Mouse (Mus musculus): ENCODE data around the gene Itgb3.

DNA sequence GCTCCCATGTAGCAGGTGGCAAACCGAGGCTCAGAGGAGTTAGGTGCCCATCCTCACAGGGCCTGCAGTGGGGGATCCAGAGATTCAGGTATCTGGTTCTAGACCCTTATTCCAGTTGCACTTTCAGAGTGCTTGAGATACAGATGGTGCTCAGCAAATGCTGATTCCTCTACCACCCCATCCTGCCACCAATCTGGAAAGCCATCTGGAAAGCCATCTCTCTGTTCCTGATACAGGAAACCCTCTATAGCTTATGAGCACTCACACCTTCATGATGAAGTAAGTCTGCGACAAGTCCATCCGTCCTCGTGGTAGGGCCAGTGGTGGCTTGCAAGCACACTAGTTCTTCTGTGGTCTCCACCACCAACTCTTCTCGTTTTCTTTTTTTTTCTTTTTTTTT lies 27.2 kb upstream of the Itgb3 start:
- TF ChIP-seq CTCF (IDR thresholded peaks at IDR 0.05; ENCODE audit: low read depth, low read length) (no peak), TAL1 (conservative IDR thresholded peaks at IDR 0.05; ENCODE audit: low read depth, low read length) (no peak), GATA1 (IDR thresholded peaks at IDR 0.05; ENCODE audit: borderline replicate concordance, low read length) (no peak), GATA2 (IDR thresholded peaks at IDR 0.05; ENCODE audit: borderline replicate concordance, low read depth, low read length) (no peak)
